ENCODE assay signal across 32 mouse cellular contexts in the genomic region with DNA sequence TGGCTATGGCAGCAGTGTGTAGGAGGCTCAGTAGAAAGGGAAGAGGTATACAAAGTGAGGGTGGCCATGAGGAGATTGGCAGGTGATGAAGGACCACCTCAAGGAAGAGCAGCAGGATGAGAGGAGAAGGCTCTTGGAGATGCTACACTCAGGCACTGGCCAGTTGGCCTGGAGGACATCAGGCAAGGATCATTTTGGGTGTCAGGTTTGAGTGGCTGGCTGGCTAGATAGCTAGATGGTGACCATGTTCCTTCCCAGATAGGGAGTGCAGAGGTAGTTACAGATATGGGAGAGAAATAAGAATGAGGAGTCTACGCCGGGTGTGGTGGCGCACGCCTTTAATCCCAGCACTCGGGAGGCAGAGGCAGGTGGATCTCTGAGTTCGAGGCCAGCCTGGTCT. TPM values are rescaled to one million over a fixed set of nuclear protein-coding genes. Genes with fewer than 3 reads are reported as not detected.
A peak's percentile ranks its signal among the peaks of the same experiment; 100 is the strongest.
DNase-seq lines count a peak whose midpoint lies in the region; ATAC-seq and TF ChIP-seq lines count a peak whose summit lies in the region.
"Had no signal": no experiment of that assay in that cellular context is flagged by ENCODE, and none has a peak within 500 bp of the region (broad histone marks: within the 10 kb centered on the region; RNA-seq: fewer than 3 reads in every experiment).

No protein-coding gene starts in this region.

- peak overlapping the region; percentile 29; the same call in 1 of the 2 replicates for H3K4me2 ChIP-seq in liver, embryonic 11.5 days
- H3K4me2 ChIP-seq in liver, embryonic 14.5 days (ENCODE audit: low read depth): peak overlapping the region; percentile 95
- H3K4me2 ChIP-seq in liver, postnatal 0 days (ENCODE audit: low read depth, low read length): no peak overlapping the region
- H3K4me2 ChIP-seq: forebrain, embryonic 12.5 days; forebrain, embryonic 15.5 days; heart, embryonic 12.5 days; heart, embryonic 15.5 days; hindbrain, embryonic 14.5 days had no signal

- TF ChIP-seq EP300 in liver, embryonic 14.5 days (IDR thresholded peaks at IDR 0.05; ENCODE audit: low read depth): peak; percentile 46; the same call in 1 of the 2 replicates
- TF ChIP-seq EP300 in liver, postnatal 0 days (IDR thresholded peaks at IDR 0.05; ENCODE audit: low read depth): peak; percentile 43; the same call in 1 of the 2 replicates

- peak; percentile 73 for DNase-seq in heart, embryonic 10.5 days (ENCODE audit: low spot score)
- no peak for DNase-seq in heart, postnatal 10 days
- no peak for DNase-seq in liver, embryonic 11.5 days (ENCODE audit: low spot score)
- no peak for DNase-seq in liver, embryonic 14.5 days (ENCODE audit: low read depth in 3 of 3, low spot score in 3 of 3)
- DNase-seq in liver, postnatal 0 days: no peak
- DNase-seq in right cerebral cortex, postnatal 36 days (ENCODE audit: low spot score in 2 of 2): no peak
- no peak for DNase-seq in urinary bladder, postnatal 36 days (ENCODE audit: low spot score in 2 of 2)
- DNase-seq in right cerebral cortex, adult 18-20 months: no peak
- DNase-seq: adrenal gland, adult 2 months; adrenal gland, postnatal 14 days; cerebellum, adult 11-12 months; cerebellum, adult 9-10 months; cerebellum, postnatal 14 days; gastrocnemius, postnatal 25 days; heart, adult 2 months; heart, postnatal 14 days; heart, postnatal 4 days had no signal

- no peaks in the 10 kb centered on the region for H3K27me3 ChIP-seq in heart, embryonic 10.5 days (ENCODE audit: insufficient read depth, poor library complexity, severe bottlenecking)
- H3K27me3 ChIP-seq in liver, embryonic 11.5 days (replicated peaks; ENCODE audit: control insufficient read depth, insufficient read depth, low read length): no peaks in the 10 kb centered on the region
- H3K27me3 ChIP-seq in liver, embryonic 14.5 days (ENCODE audit: control insufficient read depth, insufficient read depth, low read length): no peaks in the 10 kb centered on the region
- no peaks in the 10 kb centered on the region for H3K27me3 ChIP-seq in liver, postnatal 0 days (ENCODE audit: insufficient read depth, low read length)
- H3K27me3 ChIP-seq: forebrain, embryonic 12.5 days; forebrain, embryonic 15.5 days; heart, embryonic 12.5 days; heart, embryonic 15.5 days had no signal

- intact Hi-C loops in heart, postnatal 10 days (cut with DNase I): no loop called here

- 79% methylated on average over 6 of the region's 6 CpGs for WGBS in heart, embryonic 10.5 days
- WGBS in liver, embryonic 11.5 days: 68% methylated on average over 5 of the region's 6 CpGs
- WGBS in liver, embryonic 14.5 days (ENCODE audit: insufficient replicate concordance): 48% methylated on average over 5 of the region's 6 CpGs
- WGBS in liver, postnatal 0 days (ENCODE audit: insufficient replicate concordance): 84% methylated on average over 5 of the region's 6 CpGs

- ATAC-seq in liver, embryonic 11.5 days (replicated peaks; ENCODE audit: low FRiP score): no peak
- ATAC-seq in liver, embryonic 14.5 days (ENCODE audit: insufficient read depth): no peak
- no peak for ATAC-seq in liver, postnatal 0 days
- ATAC-seq: CD4-positive, CD25-positive, alpha-beta regulatory T cell, adult 4 months; forebrain, embryonic 15.5 days; hindbrain, postnatal 0 days had no signal

- no peaks in the 10 kb centered on the region for H3K9me3 ChIP-seq in heart, embryonic 10.5 days
- H3K9me3 ChIP-seq in liver, embryonic 11.5 days (ENCODE audit: control insufficient read depth, low read length): no peaks in the 10 kb centered on the region
- H3K9me3 ChIP-seq in liver, embryonic 14.5 days (ENCODE audit: control insufficient read depth, low read length): no peaks in the 10 kb centered on the region
- no peaks in the 10 kb centered on the region for H3K9me3 ChIP-seq in liver, postnatal 0 days (ENCODE audit: low read length)
- H3K9me3 ChIP-seq: forebrain, embryonic 12.5 days; forebrain, embryonic 15.5 days; heart, embryonic 12.5 days; heart, embryonic 15.5 days had no signal

- H3K4me3 ChIP-seq in heart, embryonic 10.5 days: no peak overlapping the region
- peak overlapping the region; percentile 17; the same call in 1 of the 2 replicates for H3K4me3 ChIP-seq in liver, embryonic 11.5 days (ENCODE audit: low read depth, low read length)
- no peak overlapping the region for H3K4me3 ChIP-seq in liver, embryonic 14.5 days (ENCODE audit: insufficient read depth in 1 of 2, low read depth in 2 of 2, low read length in 2 of 2)
- no peak overlapping the region for H3K4me3 ChIP-seq in liver, postnatal 0 days (ENCODE audit: low read depth, low read length)
- H3K4me3 ChIP-seq: forebrain, embryonic 12.5 days; forebrain, embryonic 15.5 days; heart, adult 2 months; heart, embryonic 12.5 days; heart, embryonic 15.5 days had no signal

- peak overlapping the region; percentile 97; the same call in 1 of the 2 replicates for H3K9ac ChIP-seq in liver, embryonic 11.5 days (ENCODE audit: low read depth, low read length)
- peak overlapping the region; percentile 76 for H3K9ac ChIP-seq in liver, embryonic 14.5 days (replicated peaks)
- no peak overlapping the region for H3K9ac ChIP-seq in liver, postnatal 0 days (replicated peaks)
- H3K9ac ChIP-seq: forebrain, embryonic 12.5 days; forebrain, embryonic 15.5 days; heart, embryonic 12.5 days; heart, embryonic 15.5 days; hindbrain, embryonic 14.5 days had no signal

- no peak overlapping the region; the same call in 1 of the 2 replicates for H3K27ac ChIP-seq in heart, embryonic 10.5 days
- H3K27ac ChIP-seq in liver, embryonic 11.5 days (ENCODE audit: low read depth, low read length): peak overlapping the region; percentile 92
- H3K27ac ChIP-seq in liver, embryonic 14.5 days: peak overlapping the region; percentile 74
- H3K27ac ChIP-seq in liver, postnatal 0 days (ENCODE audit: low read depth): peak overlapping the region; percentile 94
- H3K27ac ChIP-seq: forebrain, embryonic 12.5 days; forebrain, embryonic 15.5 days; heart, adult 2 months; heart, embryonic 15.5 days; hindbrain, embryonic 14.5 days; hindbrain, postnatal 0 days had no signal

- no peak for TF ChIP-seq CTCF in liver, embryonic 14.5 days (IDR thresholded peaks at IDR 0.05; ENCODE audit: low read depth)
- no peak for TF ChIP-seq CTCF in liver, postnatal 0 days (IDR thresholded peaks at IDR 0.05; ENCODE audit: low read depth)

- H3K4me1 ChIP-seq in heart, embryonic 10.5 days: peaks cover 40% of the 10 kb centered on the region
- H3K4me1 ChIP-seq in liver, embryonic 11.5 days (replicated peaks; ENCODE audit: control insufficient read depth, insufficient read depth, low read length): peaks cover 72% of the 10 kb centered on the region
- peaks cover 72 to 77% of the 10 kb centered on the region in 2 experiments for H3K4me1 ChIP-seq in liver, embryonic 14.5 days (replicated peaks; ENCODE audit: control insufficient read depth in 2 of 2, insufficient read depth in 2 of 2, low read length in 1 of 2)
- H3K4me1 ChIP-seq in liver, postnatal 0 days (ENCODE audit: insufficient read depth): peaks cover 71% of the 10 kb centered on the region

- peaks cover 47% of the 10 kb centered on the region for H3K36me3 ChIP-seq in heart, embryonic 10.5 days
- H3K36me3 ChIP-seq in liver, embryonic 11.5 days (ENCODE audit: control insufficient read depth, insufficient read depth, low read length): peaks cover 32% of the 10 kb centered on the region
- peaks cover 15% of the 10 kb centered on the region for H3K36me3 ChIP-seq in liver, embryonic 14.5 days (replicated peaks; ENCODE audit: control insufficient read depth, insufficient read depth, low read depth)
- H3K36me3 ChIP-seq in liver, postnatal 0 days (replicated peaks; ENCODE audit: insufficient read depth, low read length): peaks cover 46% of the 10 kb centered on the region

RNA-seq across cellular contexts. Expression of a gene that starts 5.0 kb away (rescaled TPM):
- polyA plus RNA-seq in heart, embryonic 10.5 days (2016; fragmentation: Nextera tagmentation; extraction: Ambion mirVana): 76.1 and 77.6 TPM in 2 replicates
- 10 to 100 TPM; 32.1 to 37.1 TPM for total RNA-seq in heart, postnatal 10 days (2021)
- 88.8 and 97.1 TPM in 2 replicates for polyA plus RNA-seq in liver, embryonic 11.5 days (2014; fragmentation: Nextera tagmentation; extraction: Ambion mirVana)
- 75.7 and 78.7 TPM in 2 replicates for polyA plus RNA-seq in liver, embryonic 14.5 days (2012; rRNA removed)
- polyA plus RNA-seq in liver, embryonic 14.5 days (2014; fragmentation: Nextera tagmentation; extraction: Ambion mirVana): 37.8 and 44.7 TPM in 2 replicates
- polyA plus RNA-seq in liver, postnatal 0 days (2015; fragmentation: Nextera tagmentation; extraction: Ambion mirVana): 25.9 and 33.6 TPM in 2 replicates

RNA-seq across cellular contexts. Expression of a gene that starts 8.0 kb away (rescaled TPM):
- 37.6 and 42.2 TPM in 2 replicates for polyA plus RNA-seq in heart, embryonic 10.5 days (2016; fragmentation: Nextera tagmentation; extraction: Ambion mirVana)
- 10 to 100 TPM in 1 of 2 experiments, 1 to 10 TPM in 1; 7.4 to 10.9 TPM for total RNA-seq in heart, postnatal 10 days (2021)
- polyA plus RNA-seq in liver, embryonic 11.5 days (2014; fragmentation: Nextera tagmentation; extraction: Ambion mirVana): 111 and 116 TPM in 2 replicates
- polyA plus RNA-seq in liver, embryonic 14.5 days (2012; rRNA removed): 111 and 119 TPM in 2 replicates
- polyA plus RNA-seq in liver, embryonic 14.5 days (2014; fragmentation: Nextera tagmentation; extraction: Ambion mirVana): 81.9 and 88.1 TPM in 2 replicates
- 63.8 and 68.7 TPM in 2 replicates for polyA plus RNA-seq in liver, postnatal 0 days (2015; fragmentation: Nextera tagmentation; extraction: Ambion mirVana)
- total RNA-seq: gastrocnemius, adult 8-10 months had no signal

RNA-seq across cellular contexts. Expression of a gene that starts 19.8 kb away (rescaled TPM):
- not detected in 2 replicates for polyA plus RNA-seq in heart, embryonic 10.5 days (2016; fragmentation: Nextera tagmentation; extraction: Ambion mirVana)
- under 1 TPM in 1 of 2 experiments, not detected in 1; 0.20 TPM for total RNA-seq in heart, postnatal 10 days (2021)
- polyA plus RNA-seq in liver, embryonic 11.5 days (2014; fragmentation: Nextera tagmentation; extraction: Ambion mirVana): 0.16 TPM in 1 of 2 replicates, not detected in the other
- 0.31 TPM in 2 replicates for polyA plus RNA-seq in liver, embryonic 14.5 days (2012; rRNA removed)
- 0.18 TPM in 1 of 2 replicates, not detected in the other for polyA plus RNA-seq in liver, embryonic 14.5 days (2014; fragmentation: Nextera tagmentation; extraction: Ambion mirVana)
- polyA plus RNA-seq in liver, postnatal 0 days (2015; fragmentation: Nextera tagmentation; extraction: Ambion mirVana): 0.29 and 0.34 TPM in 2 replicates
- total RNA-seq: gastrocnemius, adult 8-10 months; heart, adult 2 months; heart, postnatal 14 days; hindbrain, postnatal 0 days had no signal
- polyA plus RNA-seq: embryonic facial prominence, embryonic 11.5 days; heart, embryonic 12.5 days had no signal

RNA-seq across cellular contexts. Expression of a gene that starts 26.2 kb away (rescaled TPM):
- polyA plus RNA-seq in heart, embryonic 10.5 days (2016; fragmentation: Nextera tagmentation; extraction: Ambion mirVana): not detected in 2 replicates
- not detected for total RNA-seq in heart, postnatal 10 days (2021)
- not detected in 2 replicates for polyA plus RNA-seq in liver, embryonic 11.5 days (2014; fragmentation: Nextera tagmentation; extraction: Ambion mirVana)
- not detected in 2 replicates for polyA plus RNA-seq in liver, embryonic 14.5 days (2012; rRNA removed)
- not detected in 2 replicates for polyA plus RNA-seq in liver, embryonic 14.5 days (2014; fragmentation: Nextera tagmentation; extraction: Ambion mirVana)
- polyA plus RNA-seq in liver, postnatal 0 days (2015; fragmentation: Nextera tagmentation; extraction: Ambion mirVana): not detected in 2 replicates
- total RNA-seq: adrenal gland, adult 2 months; adrenal gland, postnatal 14 days; adrenal gland, postnatal 4 days; gastrocnemius, adult 8-10 months; gastrocnemius, postnatal 25 days; heart, adult 2 months; heart, postnatal 14 days; heart, postnatal 4 days; hindbrain, postnatal 0 days; MEL had no signal
- polyA plus RNA-seq: adrenal gland, adult 2 months; brain, embryonic 14.5 days; C2C12; CD4-positive, CD25-positive, alpha-beta regulatory T cell, adult 4 months; embryonic facial prominence, embryonic 11.5 days; embryonic facial prominence, embryonic 14.5 days; forebrain, embryonic 12.5 days; forebrain, embryonic 15.5 days; heart, embryonic 12.5 days; heart, embryonic 15.5 days; hindbrain, embryonic 11.5 days; hindbrain, embryonic 14.5 days; hindbrain, postnatal 0 days had no signal

RNA-seq across cellular contexts. Expression of a gene that starts 37.8 kb away (rescaled TPM):
- 0.15 and 0.20 TPM in 2 replicates for polyA plus RNA-seq in heart, embryonic 10.5 days (2016; fragmentation: Nextera tagmentation; extraction: Ambion mirVana)
- total RNA-seq in heart, postnatal 10 days (2021): not detected
- polyA plus RNA-seq in liver, embryonic 11.5 days (2014; fragmentation: Nextera tagmentation; extraction: Ambion mirVana): 0.12 TPM in 1 of 2 replicates, not detected in the other
- polyA plus RNA-seq in liver, embryonic 14.5 days (2012; rRNA removed): 0.03 and 0.09 TPM in 2 replicates
- not detected in 2 replicates for polyA plus RNA-seq in liver, embryonic 14.5 days (2014; fragmentation: Nextera tagmentation; extraction: Ambion mirVana)
- 0.07 TPM in 1 of 2 replicates, not detected in the other for polyA plus RNA-seq in liver, postnatal 0 days (2015; fragmentation: Nextera tagmentation; extraction: Ambion mirVana)
- total RNA-seq: adrenal gland, postnatal 14 days; gastrocnemius, adult 8-10 months; gastrocnemius, postnatal 25 days; heart, adult 2 months had no signal
- polyA plus RNA-seq: embryonic facial prominence, embryonic 14.5 days; heart, adult 2 months; heart, embryonic 15.5 days had no signal
